Mouse (Mus musculus) forebrain, embryonic 11.5 days (tissue): ENCODE data around the gene Zfp664. TPM values are rescaled to one million over a fixed set of nuclear protein-coding genes. Genes with fewer than 3 reads are reported as not detected.

Source experiments
- ATAC-seq: fragments of 200-750 bp; cut with Nextera tagmentation; replicated peaks from 2 replicates; pipeline ENCODE4 v1.8.0; 2017; ENCODE audit warnings: moderate TSS enrichment; ENCODE audit not compliant: low FRiP score
- DNase-seq: peaks from one replicate; pipeline ENCODE4 v3.0.0-alpha.2; 2017; ENCODE audit warnings: low spot score
- H3K27ac ChIP-seq: fragments of 300-500 bp; sonication (generic); 2 replicates; pipeline ENCODE4 v1.5.1; 2014; ENCODE audit warnings: low read depth, low read length
- H3K27me3 ChIP-seq: fragments of 300-500 bp; sonication (generic); 2 replicates; pipeline ENCODE4 v1.6.1; 2014; ENCODE audit warnings: mild to moderate bottlenecking, low read length, mixed read lengths; ENCODE audit not compliant: control insufficient read depth, insufficient read depth
- H3K36me3 ChIP-seq: fragments of 300-500 bp; sonication (generic); 2 replicates; pipeline ENCODE4 v1.6.1; 2014; ENCODE audit warnings: mild to moderate bottlenecking, low read length, moderate library complexity, mixed read lengths; ENCODE audit not compliant: control insufficient read depth, insufficient read depth
- H3K4me1 ChIP-seq: fragments of 300-500 bp; sonication (generic); replicated peaks from 2 replicates; pipeline ENCODE4 v1.6.1; 2014; ENCODE audit warnings: low read length, mixed read lengths; ENCODE audit not compliant: control insufficient read depth, insufficient read depth
- H3K4me2 ChIP-seq: fragments of 300-500 bp; sonication (generic); 2 replicates; pipeline ENCODE4 v1.6.1; 2014; ENCODE audit warnings: low read depth, mild to moderate bottlenecking, low read length, moderate library complexity, mixed read lengths; ENCODE audit not compliant: severe bottlenecking
- H3K4me3 ChIP-seq: fragments of 300-500 bp; sonication (generic); 2 replicates; pipeline ENCODE4 v1.5.1; 2014; ENCODE audit warnings: low read depth, low read length
- H3K9ac ChIP-seq: fragments of 300-500 bp; sonication (generic); 2 replicates; pipeline ENCODE4 v1.6.1; 2014; ENCODE audit warnings: low read length
- H3K9me3 ChIP-seq: fragments of 300-500 bp; sonication (generic); 2 replicates; pipeline ENCODE4 v1.6.1; 2016; ENCODE audit warnings: low read length, mixed read lengths; ENCODE audit not compliant: control insufficient read depth
- WGBS: fragments of 180-500 bp; shearing (Covaris S2); extraction: QIAGEN DNeasy Blood & Tissue Kit; methylation state at CpG from one replicate; pipeline ENCODE4 v1.1.7; 2014; 5-methylcytosine and 5-hydroxymethylcytosine counted together
- polyA plus RNA-seq: library from polyadenylated mRNA; unstranded; fragments of >200 nt; fragmentation: Nextera tagmentation; extraction: Ambion mirVana; gene quantifications from 2 replicates; pipeline ENCODE4 v1.2.1, GENCODE M21; 2014

Gene Zfp664
- polyA plus RNA-seq, 1 experiment from 2014 or later: 139 TPM

GRCm38 (mm10) chr5:124901675-124902074, 39.2 kb downstream of the Zfp664 start:
- Histone ChIP-seq H3K36me3 (no peaks in the 10 kb centered on the region), H3K27ac (no peak overlapping the region), H3K9ac (no peak overlapping the region), H3K27me3 (no peaks in the 10 kb centered on the region), H3K4me1 (no peaks in the 10 kb centered on the region), H3K4me2 (no peak overlapping the region), H3K4me3 (no peak overlapping the region), H3K9me3 (no peaks in the 10 kb centered on the region)
- DNase-seq: no peak
- ATAC-seq: no peak
- WGBS: 92% methylated on average over 6 of the region's 6 CpGs

- DNase-seq: no peak
- H3K4me2 ChIP-seq: no peak overlapping the region
- no peak overlapping the region for H3K27ac ChIP-seq
- H3K27me3 ChIP-seq: no peaks in the 10 kb centered on the region
- no peaks in the 10 kb centered on the region for H3K9me3 ChIP-seq
- ATAC-seq: no peak
- no peaks in the 10 kb centered on the region for H3K36me3 ChIP-seq
- WGBS: 86% methylated on average over 10 of the region's 10 CpGs
- no peak overlapping the region for H3K9ac ChIP-seq
- no peaks in the 10 kb centered on the region for H3K4me1 ChIP-seq
- H3K4me3 ChIP-seq: no peak overlapping the region
Observed at GRCm38 (mm10) chr5:124902195-124902594, 39.7 kb downstream of the Zfp664 start.

- no peak for ATAC-seq
- no peak for DNase-seq
- Histone ChIP-seq H3K9ac (no peak overlapping the region), H3K9me3 (no peaks in the 10 kb centered on the region), H3K4me1 (no peaks in the 10 kb centered on the region), H3K27me3 (no peaks in the 10 kb centered on the region), H3K4me3 (no peak overlapping the region), H3K4me2 (no peak overlapping the region), H3K36me3 (no peaks in the 10 kb centered on the region), H3K27ac (no peak overlapping the region)
- 77% methylated on average over 4 of the region's 4 CpGs for WGBS
Observed at GRCm38 (mm10) chr5:124903852-124904251, 41.4 kb downstream of the Zfp664 start.

- Histone ChIP-seq H3K4me1 (no peaks in the 10 kb centered on the region), H3K27ac (no peak overlapping the region), H3K9ac (no peak overlapping the region), H3K27me3 (no peaks in the 10 kb centered on the region), H3K4me3 (no peak overlapping the region), H3K36me3 (no peaks in the 10 kb centered on the region), H3K9me3 (no peaks in the 10 kb centered on the region), H3K4me2 (no peak overlapping the region)
- WGBS: 88% methylated on average over 13 of the region's 13 CpGs
- ATAC-seq (no peak), DNase-seq (no peak)
Observed at GRCm38 (mm10) chr5:124906890-124907289, 44.4 kb downstream of the Zfp664 start.

GRCm38 (mm10) chr5:124908860-124909259, 46.4 kb downstream of the Zfp664 start:
- Histone ChIP-seq H3K9me3 (no peaks in the 10 kb centered on the region), H3K4me1 (peaks cover 11% of the 10 kb centered on the region; the same call in 1 of the 2 replicates), H3K9ac (no peak overlapping the region; the same call in 1 of the 2 replicates), H3K4me3 (no peak overlapping the region), H3K27me3 (no peaks in the 10 kb centered on the region), H3K27ac (no peak overlapping the region), H3K4me2 (no peak overlapping the region), H3K36me3 (no peaks in the 10 kb centered on the region)
- ATAC-seq (peak; percentile 65), DNase-seq (peak; percentile 90)
- WGBS: 19% methylated on average over 5 of the region's 5 CpGs

- Histone ChIP-seq H3K4me2 (no peak overlapping the region), H3K36me3 (no peaks in the 10 kb centered on the region), H3K4me3 (no peak overlapping the region), H3K27ac (peak overlapping the region; percentile 76), H3K9me3 (no peaks in the 10 kb centered on the region), H3K27me3 (no peaks in the 10 kb centered on the region), H3K4me1 (peaks cover 11% of the 10 kb centered on the region; the same call in 1 of the 2 replicates), H3K9ac (no peak overlapping the region)
- DNase-seq (no peak), ATAC-seq (no peak)
- 43% methylated on average over 7 of the region's 7 CpGs for WGBS
Observed at GRCm38 (mm10) chr5:124912276-124912675, 49.8 kb downstream of the Zfp664 start.

GRCm38 (mm10) chr5:124912946-124913933, 50.7 kb downstream of the Zfp664 start:
- no peaks in the 10 kb centered on the region for H3K36me3 ChIP-seq
- no peak overlapping the region for H3K4me2 ChIP-seq
- WGBS: 22% methylated on average over 20 of the region's 20 CpGs
- peak overlapping the region; percentile 21; the same call in 1 of the 2 replicates for H3K9ac ChIP-seq
- H3K27me3 ChIP-seq: no peaks in the 10 kb centered on the region
- H3K4me3 ChIP-seq: no peak overlapping the region
- DNase-seq (peak; percentile 70), ATAC-seq (peak; percentile 86)
- H3K9me3 ChIP-seq: no peaks in the 10 kb centered on the region
- H3K27ac ChIP-seq: peak overlapping the region; percentile 76
- peaks cover 11% of the 10 kb centered on the region; the same call in 1 of the 2 replicates for H3K4me1 ChIP-seq

- H3K36me3 ChIP-seq: no peaks in the 10 kb centered on the region
- H3K9ac ChIP-seq: no peak overlapping the region
- H3K4me2 ChIP-seq: no peak overlapping the region
- no peak overlapping the region for H3K27ac ChIP-seq
- H3K4me1 ChIP-seq: peaks cover 6% of the 10 kb centered on the region; the same call in 1 of the 2 replicates
- no peaks in the 10 kb centered on the region for H3K27me3 ChIP-seq
- no peaks in the 10 kb centered on the region for H3K9me3 ChIP-seq
- DNase-seq (no peak), ATAC-seq (no peak)
- H3K4me3 ChIP-seq: no peak overlapping the region
- WGBS: 86% methylated on average over 3 of the region's 3 CpGs
Observed at GRCm38 (mm10) chr5:124919798-124920197, 57.3 kb downstream of the Zfp664 start.
